Mouse (Mus musculus): Measurements from ENCODE around the gene Hk3. TPM values are rescaled to one million over a fixed set of nuclear protein-coding genes. Genes with fewer than 3 reads are reported as not detected.

The Hk3 gene
- total and polyA plus RNA-seq, 3 experiments = 0.02 to 0.11 TPM; not detected in 1

- peaks cover 10% of the 10 kb centered on the region for H3K27me3 ChIP-seq (ENCODE audit: insufficient read depth, low read length)
- H3K4me1 ChIP-seq (ENCODE audit: insufficient read depth, low read depth, low read length) = no peaks in the 10 kb centered on the region
- no peaks in the 10 kb centered on the region for H3K9me3 ChIP-seq (replicated peaks)
- TF ChIP-seq GATA1 (IDR thresholded peaks at IDR 0.05; ENCODE audit: borderline replicate concordance, low read length) (no peak), TAL1 (conservative IDR thresholded peaks at IDR 0.05; ENCODE audit: low read depth, low read length) (no peak), POLR2AphosphoS5 (IDR thresholded peaks at IDR 0.05; ENCODE audit: insufficient replicate concordance, low read depth, low read length) (no peak), CTCF (IDR thresholded peaks at IDR 0.05; ENCODE audit: low read depth, low read length) (no peak), GATA2 (IDR thresholded peaks at IDR 0.05; ENCODE audit: borderline replicate concordance, low read depth, low read length) (no peak)
- H3K36me3 ChIP-seq (replicated peaks) = no peaks in the 10 kb centered on the region
- DNase-seq (ENCODE audit: low spot score) (no peak), ATAC-seq (ENCODE audit: extremely low read depth, insufficient number of reproducible peaks, low FRiP score, poor library complexity, severe bottlenecking) (no peak)
- H3K4me3 ChIP-seq (ENCODE audit: low read depth, low read length) = no peak overlapping the region
Observed at GRCm38 (mm10) chr13:55011103-55011502, 10.1 kb downstream of the Hk3 start.

- ATAC-seq (ENCODE audit: extremely low read depth, insufficient number of reproducible peaks, low FRiP score, poor library complexity, severe bottlenecking) = no peak
- no peaks in the 10 kb centered on the region for H3K36me3 ChIP-seq (replicated peaks)
- no peak for TF ChIP-seq CTCF (IDR thresholded peaks at IDR 0.05; ENCODE audit: low read depth, low read length)
- TF ChIP-seq POLR2AphosphoS5 (IDR thresholded peaks at IDR 0.05; ENCODE audit: insufficient replicate concordance, low read depth, low read length) = no peak
- no peak for TF ChIP-seq GATA1 (IDR thresholded peaks at IDR 0.05; ENCODE audit: borderline replicate concordance, low read length)
- TF ChIP-seq TAL1 (conservative IDR thresholded peaks at IDR 0.05; ENCODE audit: low read depth, low read length) = no peak
- no peak for TF ChIP-seq GATA2 (IDR thresholded peaks at IDR 0.05; ENCODE audit: borderline replicate concordance, low read depth, low read length)
- DNase-seq (ENCODE audit: low spot score) = no peak
- H3K27me3 ChIP-seq (ENCODE audit: insufficient read depth, low read length) = peaks cover 4% of the 10 kb centered on the region; the same call in 1 of the 2 replicates
- H3K4me1 ChIP-seq (ENCODE audit: insufficient read depth, low read depth, low read length) = no peaks in the 10 kb centered on the region
- H3K4me3 ChIP-seq (ENCODE audit: low read depth, low read length) = no peak overlapping the region
- H3K9me3 ChIP-seq (replicated peaks) = no peaks in the 10 kb centered on the region
Observed at GRCm38 (mm10) chr13:55008589-55008988, 12.6 kb downstream of the Hk3 start.

GRCm38 (mm10) chr13:55006415-55006742, 14.8 kb downstream of the Hk3 start:
- Histone ChIP-seq H3K4me3 (ENCODE audit: low read depth, low read length) (no peak overlapping the region), H3K4me1 (ENCODE audit: insufficient read depth, low read depth, low read length) (no peaks in the 10 kb centered on the region), H3K27me3 (ENCODE audit: insufficient read depth, low read length) (peaks cover 3% of the 10 kb centered on the region; the same call in 1 of the 2 replicates), H3K9me3 (replicated peaks) (no peaks in the 10 kb centered on the region), H3K36me3 (replicated peaks) (no peaks in the 10 kb centered on the region)
- DNase-seq (ENCODE audit: low spot score) (no peak), ATAC-seq (ENCODE audit: extremely low read depth, insufficient number of reproducible peaks, low FRiP score, poor library complexity, severe bottlenecking) (no peak)
- no peak for TF ChIP-seq CTCF (IDR thresholded peaks at IDR 0.05; ENCODE audit: low read depth, low read length)
- no peak for TF ChIP-seq POLR2AphosphoS5 (IDR thresholded peaks at IDR 0.05; ENCODE audit: insufficient replicate concordance, low read depth, low read length)
- no peak for TF ChIP-seq GATA1 (IDR thresholded peaks at IDR 0.05; ENCODE audit: borderline replicate concordance, low read length)
- TF ChIP-seq GATA2 (IDR thresholded peaks at IDR 0.05; ENCODE audit: borderline replicate concordance, low read depth, low read length) = no peak
- no peak for TF ChIP-seq TAL1 (conservative IDR thresholded peaks at IDR 0.05; ENCODE audit: low read depth, low read length)

- no peak for DNase-seq (ENCODE audit: low spot score)
- no peak for ATAC-seq (ENCODE audit: extremely low read depth, insufficient number of reproducible peaks, low FRiP score, poor library complexity, severe bottlenecking)
- TF ChIP-seq TAL1 (conservative IDR thresholded peaks at IDR 0.05; ENCODE audit: low read depth, low read length) (no peak), POLR2AphosphoS5 (IDR thresholded peaks at IDR 0.05; ENCODE audit: insufficient replicate concordance, low read depth, low read length) (no peak), GATA1 (IDR thresholded peaks at IDR 0.05; ENCODE audit: borderline replicate concordance, low read length) (no peak), CTCF (IDR thresholded peaks at IDR 0.05; ENCODE audit: low read depth, low read length) (no peak)
- Histone ChIP-seq H3K27me3 (ENCODE audit: insufficient read depth, low read length) (peaks cover 3% of the 10 kb centered on the region; the same call in 1 of the 2 replicates), H3K4me3 (ENCODE audit: low read depth, low read length) (peak overlapping the region; percentile 30; the same call in 1 of the 2 replicates), H3K4me1 (ENCODE audit: insufficient read depth, low read depth, low read length) (no peaks in the 10 kb centered on the region), H3K36me3 (replicated peaks) (no peaks in the 10 kb centered on the region), H3K9me3 (replicated peaks) (no peaks in the 10 kb centered on the region)
Observed at GRCm38 (mm10) chr13:55005691-55006414, 15.3 kb downstream of the Hk3 start.

GRCm38 (mm10) chr13:55004646-55005045, 16.5 kb downstream of the Hk3 start:
- DNase-seq (ENCODE audit: low spot score) (no peak), ATAC-seq (ENCODE audit: extremely low read depth, insufficient number of reproducible peaks, low FRiP score, poor library complexity, severe bottlenecking) (no peak)
- no peak for TF ChIP-seq GATA2 (IDR thresholded peaks at IDR 0.05; ENCODE audit: borderline replicate concordance, low read depth, low read length)
- TF ChIP-seq TAL1 (conservative IDR thresholded peaks at IDR 0.05; ENCODE audit: low read depth, low read length) = no peak
- no peak for TF ChIP-seq POLR2AphosphoS5 (IDR thresholded peaks at IDR 0.05; ENCODE audit: insufficient replicate concordance, low read depth, low read length)
- TF ChIP-seq GATA1 (IDR thresholded peaks at IDR 0.05; ENCODE audit: borderline replicate concordance, low read length) = no peak
- no peak for TF ChIP-seq CTCF (IDR thresholded peaks at IDR 0.05; ENCODE audit: low read depth, low read length)
- Histone ChIP-seq H3K9me3 (replicated peaks) (no peaks in the 10 kb centered on the region), H3K36me3 (replicated peaks) (no peaks in the 10 kb centered on the region), H3K27me3 (ENCODE audit: insufficient read depth, low read length) (peaks cover 3% of the 10 kb centered on the region; the same call in 1 of the 2 replicates), H3K4me3 (ENCODE audit: low read depth, low read length) (no peak overlapping the region), H3K4me1 (ENCODE audit: insufficient read depth, low read depth, low read length) (no peaks in the 10 kb centered on the region)

GRCm38 (mm10) chr13:55002090-55002489, 19.1 kb downstream of the Hk3 start:
- Histone ChIP-seq H3K27me3 (ENCODE audit: insufficient read depth, low read length) (peaks cover 3% of the 10 kb centered on the region; the same call in 1 of the 2 replicates), H3K9me3 (replicated peaks) (no peaks in the 10 kb centered on the region), H3K4me1 (ENCODE audit: insufficient read depth, low read depth, low read length) (no peaks in the 10 kb centered on the region), H3K4me3 (ENCODE audit: low read depth, low read length) (no peak overlapping the region), H3K36me3 (replicated peaks) (no peaks in the 10 kb centered on the region)
- no peak for TF ChIP-seq GATA2 (IDR thresholded peaks at IDR 0.05; ENCODE audit: borderline replicate concordance, low read depth, low read length)
- no peak for TF ChIP-seq POLR2AphosphoS5 (IDR thresholded peaks at IDR 0.05; ENCODE audit: insufficient replicate concordance, low read depth, low read length)
- TF ChIP-seq TAL1 (conservative IDR thresholded peaks at IDR 0.05; ENCODE audit: low read depth, low read length) = no peak
- no peak for TF ChIP-seq CTCF (IDR thresholded peaks at IDR 0.05; ENCODE audit: low read depth, low read length)
- no peak for TF ChIP-seq GATA1 (IDR thresholded peaks at IDR 0.05; ENCODE audit: borderline replicate concordance, low read length)
- ATAC-seq (ENCODE audit: extremely low read depth, insufficient number of reproducible peaks, low FRiP score, poor library complexity, severe bottlenecking) = no peak
- DNase-seq (ENCODE audit: low spot score) = no peak

Data from G1E (cell line).